Mouse (Mus musculus) limb, embryonic 13.5 days (tissue): Measurements from ENCODE around the gene Bicra. TPM values are rescaled to one million over a fixed set of nuclear protein-coding genes. Genes with fewer than 3 reads are reported as not detected.

Source experiments
- ATAC-seq: fragments of 200-750 bp; cut with Nextera tagmentation; 2 replicates; pipeline ENCODE4 v1.8.0; 2017; ENCODE audit warnings: low read depth, moderate number of reproducible peaks, moderate TSS enrichment; ENCODE audit not compliant: low FRiP score
- H3K27ac ChIP-seq: fragments of 300-500 bp; sonication (generic); 2 replicates; pipeline ENCODE4 v1.5.1; 2015; ENCODE audit warnings: inconsistent platforms, mild to moderate bottlenecking, moderate library complexity
- H3K27me3 ChIP-seq: fragments of 300-500 bp; sonication (generic); 2 replicates; pipeline ENCODE4 v1.6.1; 2015; ENCODE audit warnings: mild to moderate bottlenecking, inconsistent platforms
- H3K36me3 ChIP-seq: fragments of 300-500 bp; sonication (generic); 2 replicates; pipeline ENCODE4 v1.6.1; 2015; ENCODE audit warnings: inconsistent platforms, mild to moderate bottlenecking, moderate library complexity
- H3K4me1 ChIP-seq: fragments of 300-500 bp; sonication (generic); 2 replicates; pipeline ENCODE4 v1.6.1; 2015; ENCODE audit warnings: inconsistent platforms
- H3K4me2 ChIP-seq: fragments of 300-500 bp; sonication (generic); replicated peaks from 2 replicates; pipeline ENCODE4 v1.6.1; 2015; ENCODE audit warnings: inconsistent platforms, mild to moderate bottlenecking, moderate library complexity
- H3K4me3 ChIP-seq: fragments of 300-500 bp; sonication (generic); 2 replicates; pipeline ENCODE4 v1.5.1; 2015; ENCODE audit warnings: moderate library complexity, mild to moderate bottlenecking, inconsistent platforms
- H3K9ac ChIP-seq: fragments of 300-500 bp; sonication (generic); 2 replicates; pipeline ENCODE4 v1.6.1; 2015; ENCODE audit warnings: mild to moderate bottlenecking, inconsistent platforms
- H3K9me3 ChIP-seq: fragments of 300-500 bp; sonication (generic); 2 replicates; pipeline ENCODE4 v1.6.1; 2016; ENCODE audit warnings: inconsistent platforms
- WGBS: fragments of 180-500 bp; shearing (Covaris S2); methylation state at CpG from one replicate; pipeline ENCODE4 v1.1.7; 2015; 5-methylcytosine and 5-hydroxymethylcytosine counted together
- polyA plus RNA-seq: library from polyadenylated mRNA; unstranded; fragments of >200 nt; fragmentation: Nextera tagmentation; extraction: Ambion mirVana; gene quantifications from 2 replicates; pipeline ENCODE4 v1.2.1, GENCODE M21; 2015

Gene Bicra
- polyA plus RNA-seq, result 8.6 and 8.7 TPM in 2 replicates

DNA sequence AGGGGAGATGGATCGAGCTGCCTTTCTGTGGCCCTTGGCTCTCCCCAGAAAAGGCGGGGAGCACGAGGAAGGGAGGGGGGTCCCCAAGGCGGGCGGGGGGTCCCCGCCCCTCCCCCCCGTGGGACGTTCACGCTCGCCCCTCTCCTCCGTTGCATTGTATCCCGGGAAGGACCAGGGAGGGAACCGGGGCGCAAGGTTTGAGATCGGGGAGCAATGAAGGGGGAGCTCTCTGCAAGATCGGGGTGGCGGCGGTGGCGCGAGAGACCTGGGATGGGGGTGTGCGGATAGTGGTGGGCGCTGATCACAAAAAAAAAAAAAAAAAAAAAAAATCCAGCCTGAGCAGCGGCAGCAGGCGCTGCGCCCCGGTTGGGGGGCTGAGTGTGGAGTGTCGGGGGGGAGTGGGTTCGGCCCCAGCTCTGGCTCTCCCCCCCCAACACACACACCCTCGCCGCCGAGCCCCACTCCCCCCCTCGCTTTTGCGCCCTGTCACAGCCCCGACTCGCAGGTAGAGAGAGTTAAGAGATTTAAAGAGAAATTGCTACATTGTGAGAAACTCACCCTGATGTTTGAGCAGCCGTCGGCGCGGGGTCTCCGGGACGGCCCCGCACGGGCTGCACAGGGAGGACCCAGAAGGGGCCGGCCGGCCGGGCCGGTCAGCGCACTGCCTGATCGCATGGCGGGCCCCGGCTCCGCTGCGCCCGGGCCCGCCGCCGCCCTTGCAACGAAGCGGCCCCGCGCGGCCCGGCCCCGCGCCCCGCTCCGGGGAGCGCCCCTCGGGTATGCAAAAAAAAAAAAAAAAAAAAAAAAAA is at the start of gene Bicra:
Bicra (minus strand) TSS at position 584 of the 809 bp plus-strand sequence.
- Histone ChIP-seq H3K9me3 (no peaks in the 10 kb centered on the region), H3K36me3 (0 out of 2 replicates have a peak, but pooled peaks cover 8% of the 10 kb centered on the region), H3K9ac (peak within 1 kb of the TSS; percentile 99), H3K4me2 (peak within 1 kb of the TSS; percentile 88), H3K4me1 (peaks cover 62% of the 10 kb centered on the region), H3K4me3 (peak within 1 kb of the TSS; percentile 88), H3K27me3 (no peaks in the 10 kb centered on the region), H3K27ac (peak within 1 kb of the TSS; percentile 99)
- peak; percentile 78 for ATAC-seq
- WGBS, result under 1% methylated on average over 34 of the region's 69 CpGs

GRCm38 (mm10) chr7:16094592-16094991 is 46.9 kb upstream of the Bicra start:
- no peak overlapping the region for H3K9ac ChIP-seq
- peaks cover 7% of the 10 kb centered on the region for H3K4me1 ChIP-seq
- no peak overlapping the region for H3K27ac ChIP-seq
- H3K36me3 ChIP-seq, result no peaks in the 10 kb centered on the region
- no peaks in the 10 kb centered on the region for H3K9me3 ChIP-seq
- H3K4me3 ChIP-seq, result no peak overlapping the region
- peaks cover 16% of the 10 kb centered on the region for H3K27me3 ChIP-seq
- 57% methylated on average over 3 of the region's 3 CpGs for WGBS
- ATAC-seq, result no peak
- no peak overlapping the region for H3K4me2 ChIP-seq

DNA sequence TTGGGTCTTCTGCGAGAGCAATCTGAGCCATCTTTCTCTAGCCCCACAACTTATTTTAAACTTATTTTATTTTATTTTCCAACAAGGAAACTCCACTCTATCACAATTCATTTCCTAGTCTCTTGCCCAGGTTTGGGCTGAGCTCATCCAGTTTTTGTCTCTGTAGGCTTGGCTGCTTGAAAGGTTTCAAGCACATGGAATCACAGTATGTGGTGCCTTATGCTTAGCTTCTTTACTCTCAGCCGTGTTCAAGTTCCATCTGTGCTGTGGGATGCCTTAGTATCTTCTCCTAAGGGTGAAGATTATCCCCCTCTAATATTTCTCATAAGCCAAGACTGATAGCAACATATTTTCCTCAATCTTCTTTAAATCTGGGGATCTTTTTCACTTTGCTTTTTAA is 39.9 kb upstream of the Bicra start:
- no peak overlapping the region for H3K9ac ChIP-seq

GRCm38 (mm10) chr7:16083361-16083760 is 35.6 kb upstream of the Bicra start:
- no peak overlapping the region for H3K9ac ChIP-seq
- no peak overlapping the region for H3K4me2 ChIP-seq
- no peaks in the 10 kb centered on the region for H3K36me3 ChIP-seq
- H3K4me1 ChIP-seq, result no peaks in the 10 kb centered on the region
- 68% methylated on average over 4 of the region's 4 CpGs for WGBS
- no peaks in the 10 kb centered on the region for H3K9me3 ChIP-seq
- no peak overlapping the region for H3K27ac ChIP-seq
- H3K27me3 ChIP-seq, result no peaks in the 10 kb centered on the region
- ATAC-seq, result no peak
- no peak overlapping the region for H3K4me3 ChIP-seq

More for the DNA sequence above, 39.9 kb upstream of the Bicra start:
- Histone ChIP-seq H3K27me3 (peaks cover 9% of the 10 kb centered on the region; the same call in 1 of the 2 replicates), H3K4me3 (no peak overlapping the region), H3K4me1 (no peaks in the 10 kb centered on the region), H3K36me3 (no peaks in the 10 kb centered on the region), H3K4me2 (no peak overlapping the region), H3K27ac (no peak overlapping the region), H3K9me3 (no peaks in the 10 kb centered on the region)
- ATAC-seq, result no peak
- WGBS, result 72% methylated on average over 2 of the region's 2 CpGs

GRCm38 (mm10) chr7:16080581-16080980 is 32.9 kb upstream of the Bicra start:
- no peak for ATAC-seq
- Histone ChIP-seq H3K27ac (no peak overlapping the region), H3K4me2 (no peak overlapping the region), H3K27me3 (no peaks in the 10 kb centered on the region), H3K9ac (no peak overlapping the region), H3K9me3 (no peaks in the 10 kb centered on the region), H3K4me1 (no peaks in the 10 kb centered on the region), H3K36me3 (no peaks in the 10 kb centered on the region), H3K4me3 (no peak overlapping the region)
- WGBS, result 67% methylated on average over 4 of the region's 4 CpGs

- no peak overlapping the region for H3K27ac ChIP-seq
- no peaks in the 10 kb centered on the region for H3K36me3 ChIP-seq
- H3K4me2 ChIP-seq, result no peak overlapping the region
- H3K4me1 ChIP-seq, result no peaks in the 10 kb centered on the region
- ATAC-seq, result no peak
- no peaks in the 10 kb centered on the region for H3K27me3 ChIP-seq
- H3K4me3 ChIP-seq, result no peak overlapping the region
- H3K9ac ChIP-seq, result no peak overlapping the region
- no peaks in the 10 kb centered on the region for H3K9me3 ChIP-seq
- 63% methylated on average over 1 of the region's 1 CpGs for WGBS
Measured at GRCm38 (mm10) chr7:16079947-16080346, 32.2 kb upstream of the Bicra start.

- no peaks in the 10 kb centered on the region for H3K9me3 ChIP-seq
- H3K27ac ChIP-seq, result no peak overlapping the region
- no peaks in the 10 kb centered on the region for H3K4me1 ChIP-seq
- H3K4me3 ChIP-seq, result no peak overlapping the region
- H3K9ac ChIP-seq, result no peak overlapping the region
- H3K4me2 ChIP-seq, result no peak overlapping the region
- H3K36me3 ChIP-seq, result no peaks in the 10 kb centered on the region
- no peak for ATAC-seq
- peaks cover 4% of the 10 kb centered on the region for H3K27me3 ChIP-seq
- 79% methylated on average over 6 of the region's 6 CpGs for WGBS
Measured at GRCm38 (mm10) chr7:16071906-16072305, 24.2 kb upstream of the Bicra start.

DNA sequence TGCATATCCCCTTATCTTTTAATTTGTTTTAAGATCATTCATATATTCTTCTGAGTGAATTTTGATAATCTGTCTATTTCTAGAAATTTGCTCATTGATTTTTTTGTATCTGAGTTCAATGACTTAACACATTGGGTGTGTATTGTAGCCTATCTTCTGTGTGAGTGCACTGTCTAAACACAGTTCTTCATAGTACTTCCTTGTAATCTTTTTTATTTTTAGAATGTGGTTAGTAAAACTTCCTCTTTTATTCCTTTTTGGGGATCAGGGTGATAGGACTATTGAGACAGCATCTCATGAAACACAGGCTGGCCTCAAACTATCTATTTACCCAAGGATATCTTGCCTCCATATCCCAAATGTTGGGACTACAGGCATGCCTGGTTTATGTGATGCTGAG is 23.1 kb upstream of the Bicra start:
- Histone ChIP-seq H3K9ac (no peak overlapping the region), H3K9me3 (no peaks in the 10 kb centered on the region), H3K36me3 (no peaks in the 10 kb centered on the region), H3K4me3 (no peak overlapping the region), H3K4me2 (no peak overlapping the region), H3K27ac (no peak overlapping the region), H3K4me1 (no peaks in the 10 kb centered on the region), H3K27me3 (peaks cover 4% of the 10 kb centered on the region)
- no peak for ATAC-seq

- peaks cover 12% of the 10 kb centered on the region; the same call in 1 of the 2 replicates for H3K9me3 ChIP-seq
- no peaks in the 10 kb centered on the region for H3K36me3 ChIP-seq
- no peaks in the 10 kb centered on the region for H3K4me1 ChIP-seq
- H3K4me3 ChIP-seq, result no peak overlapping the region
- H3K9ac ChIP-seq, result no peak overlapping the region
- WGBS, result 36% methylated on average over 4 of the region's 4 CpGs
- no peak for ATAC-seq
- H3K27ac ChIP-seq, result no peak overlapping the region
- H3K27me3 ChIP-seq, result peaks cover 41% of the 10 kb centered on the region
- no peak overlapping the region for H3K4me2 ChIP-seq
Measured at GRCm38 (mm10) chr7:16063490-16063889, 15.8 kb upstream of the Bicra start.

- no peak overlapping the region for H3K4me3 ChIP-seq
- ATAC-seq, result no peak
Measured at GRCm38 (mm10) chr7:16062099-16062420, 14.3 kb upstream of the Bicra start.

GRCm38 (mm10) chr7:16061219-16062098 is 13.7 kb upstream of the Bicra start, which contains the start of gene Zfp541:
Gene Zfp541 (plus strand): TSS chr7:16061814.
- Histone ChIP-seq H3K36me3 (no peaks in the 10 kb centered on the region), H3K9ac (no peak within 1 kb of the TSS), H3K27ac (no peak within 1 kb of the TSS), H3K4me3 (peak within 1 kb of the TSS; percentile 20; the same call in 1 of the 2 replicates), H3K27me3 (peaks cover 41% of the 10 kb centered on the region), H3K4me2 (peak within 1 kb of the TSS; percentile 46), H3K9me3 (peaks cover 12% of the 10 kb centered on the region; the same call in 1 of the 2 replicates), H3K4me1 (no peaks in the 10 kb centered on the region)
- WGBS, result 38% methylated on average over 60 of the region's 80 CpGs
- no peak for ATAC-seq

More at GRCm38 (mm10) chr7:16062099-16062420, 14.3 kb upstream of the Bicra start:
- Histone ChIP-seq H3K9me3 (peaks cover 12% of the 10 kb centered on the region; the same call in 1 of the 2 replicates), H3K27me3 (peaks cover 41% of the 10 kb centered on the region), H3K36me3 (no peaks in the 10 kb centered on the region), H3K4me2 (no peak overlapping the region), H3K4me1 (no peaks in the 10 kb centered on the region), H3K9ac (no peak overlapping the region), H3K27ac (no peak overlapping the region)
- WGBS, result 62% methylated on average over 15 of the region's 15 CpGs

DNA sequence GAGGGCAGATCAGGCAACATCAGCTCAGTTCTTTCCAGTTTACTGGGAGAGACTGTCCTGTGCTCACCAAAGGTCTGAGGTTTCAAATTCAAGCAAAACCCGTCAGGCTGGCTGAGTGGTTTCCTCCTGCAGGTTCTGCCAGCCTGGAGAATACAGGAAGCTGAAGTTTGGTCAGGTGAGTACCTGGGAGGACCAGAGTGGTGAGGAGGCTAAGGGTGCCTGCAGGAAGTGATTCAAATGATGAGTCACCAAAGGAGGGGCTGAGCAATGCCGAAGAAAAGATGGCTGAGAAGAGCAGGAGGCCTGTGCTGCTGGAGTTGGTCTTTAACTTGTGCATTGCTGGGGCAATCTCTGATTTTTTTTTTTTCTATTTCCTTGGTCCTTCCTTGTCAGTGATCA is 9.4 kb upstream of the Bicra start:
- ATAC-seq, result no peak
- Histone ChIP-seq H3K36me3 (no peaks in the 10 kb centered on the region), H3K4me3 (no peak overlapping the region), H3K4me1 (peaks cover 5% of the 10 kb centered on the region), H3K27ac (no peak overlapping the region), H3K4me2 (no peak overlapping the region), H3K27me3 (peaks cover 31% of the 10 kb centered on the region), H3K9ac (no peak overlapping the region), H3K9me3 (peaks cover 12% of the 10 kb centered on the region; the same call in 1 of the 2 replicates)
- WGBS, result 55% methylated on average over 2 of the region's 2 CpGs
